Mouse (Mus musculus) spleen, adult 2 months (tissue): ENCODE data around the gene Epha1.

Experiments
- CTCF ChIP-seq: fragments of 200-500 bp; IDR thresholded peaks from 2 replicates; pipeline ENCODE4 v1.5.1; 2011; ENCODE audit warnings: mild to moderate bottlenecking, inconsistent platforms; ENCODE audit not compliant: insufficient read depth, insufficient read length, insufficient replicate concordance; ENCODE audit errors: extremely low read depth
- POLR2A ChIP-seq: fragments of 200-500 bp; IDR thresholded peaks from 2 replicates; pipeline ENCODE4 v1.6.1; 2011; ENCODE audit warnings: low read depth, low read length, inconsistent platforms

GRCm38 (mm10) chr6:42365215-42365614 lies 7.9 kb downstream of the Epha1 start:
- TF ChIP-seq CTCF, result no peak
- TF ChIP-seq POLR2A, result no peak
